Mouse (Mus musculus): ENCODE data around the gene Lif. TPM values are rescaled to one million over a fixed set of nuclear protein-coding genes. Genes with fewer than 3 reads are reported as not detected.

Gene Lif
- polyA plus RNA-seq, 1 experiment from 2014 or later, result 0.04 TPM

GRCm38 (mm10) chr11:4250290-4250689 is 7.1 kb upstream of the Lif start:
- ATAC-seq, result no peak
- Histone ChIP-seq H3K27ac (no peak overlapping the region), H3K4me3 (no peak overlapping the region), H3K4me2 (no peak overlapping the region), H3K9me3 (replicated peaks) (no peaks in the 10 kb centered on the region), H3K9ac (no peak overlapping the region), H3K36me3 (ENCODE audit: poor library complexity, severe bottlenecking) (no peaks in the 10 kb centered on the region), H3K27me3 (no peaks in the 10 kb centered on the region), H3K4me1 (no peaks in the 10 kb centered on the region)
- WGBS, result 82% methylated on average over 7 of the region's 7 CpGs

GRCm38 (mm10) chr11:4251376-4251775 is 6.0 kb upstream of the Lif start:
- Histone ChIP-seq H3K27ac (no peak overlapping the region), H3K4me1 (no peaks in the 10 kb centered on the region), H3K27me3 (no peaks in the 10 kb centered on the region), H3K9me3 (replicated peaks) (no peaks in the 10 kb centered on the region), H3K36me3 (ENCODE audit: poor library complexity, severe bottlenecking) (no peaks in the 10 kb centered on the region), H3K4me3 (no peak overlapping the region), H3K9ac (no peak overlapping the region), H3K4me2 (no peak overlapping the region)
- WGBS, result 79% methylated on average over 3 of the region's 3 CpGs
- no peak for ATAC-seq

- no peaks in the 10 kb centered on the region for H3K9me3 ChIP-seq (replicated peaks)
- H3K27me3 ChIP-seq, result no peaks in the 10 kb centered on the region
- H3K27ac ChIP-seq, result no peak overlapping the region
- no peaks in the 10 kb centered on the region for H3K4me1 ChIP-seq
- no peaks in the 10 kb centered on the region for H3K36me3 ChIP-seq (ENCODE audit: poor library complexity, severe bottlenecking)
- no peak overlapping the region for H3K4me3 ChIP-seq
- no peak overlapping the region for H3K4me2 ChIP-seq
- no peak overlapping the region for H3K9ac ChIP-seq
- WGBS, result 66% methylated on average over 2 of the region's 2 CpGs
- no peak for ATAC-seq
Measured at GRCm38 (mm10) chr11:4252886-4253285, 4.5 kb upstream of the Lif start.

GRCm38 (mm10) chr11:4257756-4258155 is 399 bp downstream of the Lif start:
- Histone ChIP-seq H3K9ac (no peak overlapping the region), H3K27ac (no peak overlapping the region), H3K27me3 (no peaks in the 10 kb centered on the region), H3K4me2 (no peak overlapping the region), H3K4me1 (peaks cover 26% of the 10 kb centered on the region), H3K36me3 (ENCODE audit: poor library complexity, severe bottlenecking) (no peaks in the 10 kb centered on the region), H3K4me3 (no peak overlapping the region), H3K9me3 (replicated peaks) (no peaks in the 10 kb centered on the region)
- WGBS, result 59% methylated on average over 5 of the region's 5 CpGs
- ATAC-seq, result no peak

- H3K4me3 ChIP-seq, result no peak overlapping the region
- H3K4me1 ChIP-seq, result peaks cover 26% of the 10 kb centered on the region
- H3K27me3 ChIP-seq, result peaks cover 2% of the 10 kb centered on the region; the same call in 1 of the 2 replicates
- no peak overlapping the region for H3K27ac ChIP-seq
- peak; percentile 57 for ATAC-seq
- WGBS, result 2% methylated on average over 7 of the region's 7 CpGs
- no peaks in the 10 kb centered on the region for H3K9me3 ChIP-seq (replicated peaks)
- no peak overlapping the region for H3K9ac ChIP-seq
- peak overlapping the region; percentile 41 for H3K4me2 ChIP-seq
- no peaks in the 10 kb centered on the region for H3K36me3 ChIP-seq (ENCODE audit: poor library complexity, severe bottlenecking)
Measured at GRCm38 (mm10) chr11:4258657-4259082, 1.3 kb downstream of the Lif start.

- Histone ChIP-seq H3K27me3 (peaks cover 22% of the 10 kb centered on the region), H3K9me3 (replicated peaks) (no peaks in the 10 kb centered on the region), H3K4me1 (peaks cover 26% of the 10 kb centered on the region), H3K36me3 (ENCODE audit: poor library complexity, severe bottlenecking) (no peaks in the 10 kb centered on the region), H3K4me3 (no peak overlapping the region), H3K27ac (no peak overlapping the region), H3K9ac (no peak overlapping the region; the same call in 1 of the 2 replicates), H3K4me2 (no peak overlapping the region)
- 0 out of 2 replicates have a peak, but pooled peaks have one; percentile 43 for ATAC-seq
- 40% methylated on average over 14 of the region's 14 CpGs for WGBS
Measured at GRCm38 (mm10) chr11:4260463-4261187, 3.3 kb downstream of the Lif start.

- 40% methylated on average over 7 of the region's 7 CpGs for WGBS
- peaks cover 26% of the 10 kb centered on the region for H3K4me1 ChIP-seq
- H3K4me3 ChIP-seq, result no peak overlapping the region
- H3K27me3 ChIP-seq, result peaks cover 27% of the 10 kb centered on the region
- no peak overlapping the region for H3K9ac ChIP-seq
- no peaks in the 10 kb centered on the region for H3K36me3 ChIP-seq (ENCODE audit: poor library complexity, severe bottlenecking)
- H3K27ac ChIP-seq, result no peak overlapping the region
- no peak overlapping the region for H3K4me2 ChIP-seq
- H3K9me3 ChIP-seq (replicated peaks), result no peaks in the 10 kb centered on the region
- peak; percentile 12; the same call in 1 of the 2 replicates for ATAC-seq
Measured at GRCm38 (mm10) chr11:4261188-4261494, 3.8 kb downstream of the Lif start.

- no peak overlapping the region for H3K27ac ChIP-seq
Measured at GRCm38 (mm10) chr11:4261969-4262368, 4.6 kb downstream of the Lif start.

GRCm38 (mm10) chr11:4262847-4263246 is 5.5 kb downstream of the Lif start:
- no peak overlapping the region for H3K4me3 ChIP-seq
- H3K9ac ChIP-seq, result no peak overlapping the region
- H3K27ac ChIP-seq, result no peak overlapping the region
- ATAC-seq, result no peak
- no peak overlapping the region for H3K4me2 ChIP-seq
- H3K36me3 ChIP-seq (ENCODE audit: poor library complexity, severe bottlenecking), result no peaks in the 10 kb centered on the region
- H3K4me1 ChIP-seq, result peaks cover 36% of the 10 kb centered on the region
- WGBS, result 18% methylated on average over 6 of the region's 7 CpGs
- H3K27me3 ChIP-seq, result peaks cover 44% of the 10 kb centered on the region
- H3K9me3 ChIP-seq (replicated peaks), result no peaks in the 10 kb centered on the region

More at GRCm38 (mm10) chr11:4261969-4262368, 4.6 kb downstream of the Lif start:
- Histone ChIP-seq H3K27me3 (peaks cover 35% of the 10 kb centered on the region), H3K4me3 (no peak overlapping the region), H3K4me1 (peaks cover 33% of the 10 kb centered on the region), H3K4me2 (no peak overlapping the region), H3K9ac (no peak overlapping the region), H3K9me3 (replicated peaks) (no peaks in the 10 kb centered on the region), H3K36me3 (ENCODE audit: poor library complexity, severe bottlenecking) (no peaks in the 10 kb centered on the region)
- WGBS, result 11% methylated on average over 5 of the region's 5 CpGs
- ATAC-seq, result peak; percentile 45

- Histone ChIP-seq H3K36me3 (ENCODE audit: poor library complexity, severe bottlenecking) (no peaks in the 10 kb centered on the region), H3K4me3 (no peak overlapping the region), H3K9ac (no peak overlapping the region), H3K27me3 (peaks cover 49% of the 10 kb centered on the region), H3K27ac (no peak overlapping the region), H3K9me3 (replicated peaks) (no peaks in the 10 kb centered on the region), H3K4me2 (no peak overlapping the region), H3K4me1 (peaks cover 36% of the 10 kb centered on the region)
- no peak for ATAC-seq
- 23% methylated on average over 1 of the region's 1 CpGs for WGBS
Measured at GRCm38 (mm10) chr11:4263296-4263695, 5.9 kb downstream of the Lif start.

GRCm38 (mm10) chr11:4264066-4264465 is 6.7 kb downstream of the Lif start:
- Histone ChIP-seq H3K4me3 (no peak overlapping the region), H3K36me3 (ENCODE audit: poor library complexity, severe bottlenecking) (no peaks in the 10 kb centered on the region), H3K4me2 (no peak overlapping the region), H3K9ac (no peak overlapping the region), H3K27ac (no peak overlapping the region), H3K9me3 (replicated peaks) (no peaks in the 10 kb centered on the region), H3K27me3 (peaks cover 56% of the 10 kb centered on the region), H3K4me1 (peaks cover 36% of the 10 kb centered on the region)
- no peak for ATAC-seq
- 70% methylated on average over 7 of the region's 7 CpGs for WGBS

- WGBS, result 1% methylated on average over 36 of the region's 61 CpGs
- Histone ChIP-seq H3K36me3 (ENCODE audit: poor library complexity, severe bottlenecking) (no peaks in the 10 kb centered on the region), H3K4me1 (peaks cover 20% of the 10 kb centered on the region), H3K9me3 (replicated peaks) (no peaks in the 10 kb centered on the region), H3K4me3 (peak overlapping the region; percentile 48), H3K9ac (peak overlapping the region; percentile 59), H3K27me3 (peaks cover 66% of the 10 kb centered on the region), H3K27ac (no peak overlapping the region), H3K4me2 (peak overlapping the region; percentile 76)
- peak; percentile 58 for ATAC-seq
Measured at GRCm38 (mm10) chr11:4266271-4267201, 9.2 kb downstream of the Lif start.

All from forebrain, embryonic 13.5 days (tissue).